Mouse (Mus musculus): ENCODE data around the gene Fam166a. TPM values are rescaled to one million over a fixed set of nuclear protein-coding genes. Genes with fewer than 3 reads are reported as not detected.
A peak's percentile ranks its signal among the peaks of the same experiment; 100 is the strongest.

Gene Fam166a
- polyA plus RNA-seq, 1 experiment from 2014 or later = 0.70 TPM

GRCm38 (mm10) chr2:25258887-25259286, 40.3 kb downstream of the Fam166a start:
- 52% methylated on average over 2 of the region's 2 CpGs for WGBS
- ATAC-seq (ENCODE audit: low FRiP score, low read depth) = no peak
- H3K27ac ChIP-seq (replicated peaks) = no peak overlapping the region

GRCm38 (mm10) chr2:25261870-25262269, 43.3 kb downstream of the Fam166a start:
- Histone ChIP-seq H3K9me3 (no peaks in the 10 kb centered on the region), H3K9ac (peak overlapping the region; percentile 52), H3K4me1 (replicated peaks) (peaks cover 46% of the 10 kb centered on the region), H3K27ac (replicated peaks) (peak overlapping the region; percentile 79), H3K36me3 (no peaks in the 10 kb centered on the region), H3K4me3 (peak overlapping the region; percentile 74), H3K4me2 (peak overlapping the region; percentile 94), H3K27me3 (no peaks in the 10 kb centered on the region)
- 44% methylated on average over 12 of the region's 12 CpGs for WGBS
- no peak for ATAC-seq (ENCODE audit: low FRiP score, low read depth)

More at GRCm38 (mm10) chr2:25258887-25259286, 40.3 kb downstream of the Fam166a start:
- Histone ChIP-seq H3K9me3 (no peaks in the 10 kb centered on the region), H3K9ac (no peak overlapping the region), H3K4me3 (no peak overlapping the region), H3K27me3 (no peaks in the 10 kb centered on the region), H3K4me1 (replicated peaks) (peaks cover 35% of the 10 kb centered on the region), H3K4me2 (no peak overlapping the region), H3K36me3 (no peaks in the 10 kb centered on the region)

GRCm38 (mm10) chr2:25262291-25262767, 43.8 kb downstream of the Fam166a start, which contains the start of gene Tprn:
Gene Tprn, plus strand, starts transcription at chr2:25262618.
- peaks cover 49% of the 10 kb centered on the region for H3K4me1 ChIP-seq (replicated peaks)
- H3K27me3 ChIP-seq = no peaks in the 10 kb centered on the region
- peak within 1 kb of the TSS; percentile 64 for H3K9ac ChIP-seq
- WGBS = 1% methylated on average over 30 of the region's 39 CpGs
- H3K4me2 ChIP-seq = peak within 1 kb of the TSS; percentile 94
- peak within 1 kb of the TSS; percentile 80 for H3K27ac ChIP-seq (replicated peaks)
- no peaks in the 10 kb centered on the region for H3K36me3 ChIP-seq
- no peaks in the 10 kb centered on the region for H3K9me3 ChIP-seq
- ATAC-seq (ENCODE audit: low FRiP score, low read depth) = peak; percentile 99
- H3K4me3 ChIP-seq = peak within 1 kb of the TSS; percentile 74

- H3K4me2 ChIP-seq = peak overlapping the region; percentile 94
- H3K4me1 ChIP-seq (replicated peaks) = peaks cover 50% of the 10 kb centered on the region
- no peak; the same call in 1 of the 2 replicates for ATAC-seq (ENCODE audit: low FRiP score, low read depth)
- peak overlapping the region; percentile 64 for H3K9ac ChIP-seq
- peak overlapping the region; percentile 74 for H3K4me3 ChIP-seq
- H3K36me3 ChIP-seq = no peaks in the 10 kb centered on the region
- H3K9me3 ChIP-seq = no peaks in the 10 kb centered on the region
- peak overlapping the region; percentile 80 for H3K27ac ChIP-seq (replicated peaks)
- no peaks in the 10 kb centered on the region for H3K27me3 ChIP-seq
- under 1% methylated on average over 81 of the region's 82 CpGs for WGBS
Observed at GRCm38 (mm10) chr2:25262795-25263622, 44.5 kb downstream of the Fam166a start.

- WGBS = 21% methylated on average over 12 of the region's 12 CpGs
- ATAC-seq (ENCODE audit: low FRiP score, low read depth) = no peak
- H3K4me2 ChIP-seq = peak overlapping the region; percentile 94
- peak overlapping the region; percentile 74 for H3K4me3 ChIP-seq
- H3K36me3 ChIP-seq = no peaks in the 10 kb centered on the region
- H3K9me3 ChIP-seq = no peaks in the 10 kb centered on the region
- H3K27me3 ChIP-seq = no peaks in the 10 kb centered on the region
- H3K9ac ChIP-seq = peak overlapping the region; percentile 64
- H3K27ac ChIP-seq (replicated peaks) = peak overlapping the region; percentile 80; the same call in 1 of the 2 replicates
- H3K4me1 ChIP-seq (replicated peaks) = peaks cover 53% of the 10 kb centered on the region
Observed at GRCm38 (mm10) chr2:25263623-25264285, 45.2 kb downstream of the Fam166a start.

- 77% methylated on average over 5 of the region's 5 CpGs for WGBS
- H3K4me1 ChIP-seq (replicated peaks) = peaks cover 53% of the 10 kb centered on the region
Observed at GRCm38 (mm10) chr2:25264286-25264660, 45.7 kb downstream of the Fam166a start.

GRCm38 (mm10) chr2:25264851-25265250, 46.3 kb downstream of the Fam166a start:
- 59% methylated on average over 3 of the region's 3 CpGs for WGBS

More at GRCm38 (mm10) chr2:25264286-25264660, 45.7 kb downstream of the Fam166a start:
- no peak for ATAC-seq (ENCODE audit: low FRiP score, low read depth)
- peaks cover under 1% of the 10 kb centered on the region; the same call in 1 of the 2 replicates for H3K36me3 ChIP-seq
- H3K27me3 ChIP-seq = no peaks in the 10 kb centered on the region
- H3K4me2 ChIP-seq = peak overlapping the region; percentile 94
- H3K9me3 ChIP-seq = no peaks in the 10 kb centered on the region
- peak overlapping the region; percentile 64 for H3K9ac ChIP-seq
- H3K4me3 ChIP-seq = peak overlapping the region; percentile 74
- H3K27ac ChIP-seq (replicated peaks) = no peak overlapping the region

GRCm38 (mm10) chr2:25265897-25266656, 47.5 kb downstream of the Fam166a start:
- H3K4me1 ChIP-seq (replicated peaks) = peaks cover 65% of the 10 kb centered on the region
- H3K36me3 ChIP-seq = peaks cover 17% of the 10 kb centered on the region; the same call in 1 of the 2 replicates
- peak overlapping the region; percentile 94 for H3K4me2 ChIP-seq
- H3K27ac ChIP-seq (replicated peaks) = peak overlapping the region; percentile 73
- ATAC-seq (ENCODE audit: low FRiP score, low read depth) = no peak
- peak overlapping the region; percentile 10 for H3K4me3 ChIP-seq
- 49% methylated on average over 6 of the region's 6 CpGs for WGBS
- peak overlapping the region; percentile 13; the same call in 1 of the 2 replicates for H3K9ac ChIP-seq
- no peaks in the 10 kb centered on the region for H3K9me3 ChIP-seq
- no peaks in the 10 kb centered on the region for H3K27me3 ChIP-seq

More at GRCm38 (mm10) chr2:25264851-25265250, 46.3 kb downstream of the Fam166a start:
- Histone ChIP-seq H3K9ac (no peak overlapping the region; the same call in 1 of the 2 replicates), H3K4me3 (peak overlapping the region; percentile 74), H3K27ac (replicated peaks) (no peak overlapping the region), H3K4me1 (replicated peaks) (peaks cover 53% of the 10 kb centered on the region), H3K36me3 (peaks cover 6% of the 10 kb centered on the region; the same call in 1 of the 2 replicates), H3K9me3 (no peaks in the 10 kb centered on the region), H3K4me2 (peak overlapping the region; percentile 94), H3K27me3 (no peaks in the 10 kb centered on the region)
- ATAC-seq (ENCODE audit: low FRiP score, low read depth) = no peak

- peaks cover 72% of the 10 kb centered on the region for H3K4me1 ChIP-seq (replicated peaks)
- H3K9ac ChIP-seq = 0 out of 2 replicates have a peak overlapping the region, but pooled peaks have one; percentile 13
- ATAC-seq (ENCODE audit: low FRiP score, low read depth) = no peak
- peak overlapping the region; percentile 94 for H3K4me2 ChIP-seq
- H3K9me3 ChIP-seq = no peaks in the 10 kb centered on the region
- H3K4me3 ChIP-seq = peak overlapping the region; percentile 10; the same call in 1 of the 2 replicates
- peak overlapping the region; percentile 73 for H3K27ac ChIP-seq (replicated peaks)
- H3K27me3 ChIP-seq = no peaks in the 10 kb centered on the region
- H3K36me3 ChIP-seq = peaks cover 17% of the 10 kb centered on the region; the same call in 1 of the 2 replicates
- WGBS = 27% methylated on average over 2 of the region's 2 CpGs
Observed at GRCm38 (mm10) chr2:25266720-25267119, 48.2 kb downstream of the Fam166a start.

- Histone ChIP-seq H3K27me3 (no peaks in the 10 kb centered on the region), H3K36me3 (peaks cover 17% of the 10 kb centered on the region; the same call in 1 of the 2 replicates), H3K27ac (replicated peaks) (peak overlapping the region; percentile 73), H3K4me2 (peak overlapping the region; percentile 94), H3K9ac (no peak overlapping the region), H3K4me1 (replicated peaks) (peaks cover 72% of the 10 kb centered on the region), H3K4me3 (peak overlapping the region; percentile 10; the same call in 1 of the 2 replicates), H3K9me3 (no peaks in the 10 kb centered on the region)
- no peak for ATAC-seq (ENCODE audit: low FRiP score, low read depth)
Observed at GRCm38 (mm10) chr2:25267241-25267640, 48.7 kb downstream of the Fam166a start.

GRCm38 (mm10) chr2:25267746-25268309, 49.3 kb downstream of the Fam166a start:
- no peak overlapping the region; the same call in 1 of the 2 replicates for H3K4me2 ChIP-seq
- ATAC-seq (ENCODE audit: low FRiP score, low read depth) = no peak
- H3K9me3 ChIP-seq = no peaks in the 10 kb centered on the region
- WGBS = 71% methylated on average over 4 of the region's 4 CpGs
- peaks cover 17% of the 10 kb centered on the region; the same call in 1 of the 2 replicates for H3K36me3 ChIP-seq
- no peaks in the 10 kb centered on the region for H3K27me3 ChIP-seq
- no peak overlapping the region for H3K9ac ChIP-seq
- H3K4me1 ChIP-seq (replicated peaks) = peaks cover 74% of the 10 kb centered on the region
- no peak overlapping the region for H3K4me3 ChIP-seq
- no peak overlapping the region for H3K27ac ChIP-seq (replicated peaks)
